Mouse (Mus musculus): ENCODE results near the gene Cntn1. TPM values are rescaled to one million over a fixed set of nuclear protein-coding genes. Genes with fewer than 3 reads are reported as not detected.

Gene Cntn1
- total RNA-seq (2023; ENCODE audit: inconsistent age), result 0.16 TPM in 2 of 4 replicates, not detected in the others

DNA sequence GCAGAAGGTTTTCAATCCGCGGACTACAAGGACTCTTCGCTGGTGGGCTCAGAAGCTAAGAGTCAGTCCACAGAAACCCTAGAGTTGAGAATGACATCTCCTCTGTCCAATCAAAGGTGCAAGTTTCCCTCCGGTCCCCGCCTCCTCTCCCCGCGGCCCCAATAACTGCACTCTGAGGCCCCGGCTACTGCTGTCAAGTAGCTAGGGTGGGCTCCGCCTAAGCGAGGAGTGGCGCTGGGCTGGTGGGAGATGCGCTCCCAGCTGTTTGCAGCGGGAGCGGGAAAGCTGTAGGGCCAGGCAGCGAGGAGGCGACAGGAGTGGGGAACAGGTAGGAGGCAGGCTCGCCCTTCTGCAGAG lies at the start of gene Cntn1:
Gene Cntn1, plus strand, starts transcription at position 170 of the 357 bp plus-strand sequence.

Other genes with a start within 250 kb of the Cntn1 start
- gene Smgc, start 212.9 kb upstream of the Cntn1 start, total RNA-seq (2023; ENCODE audit: inconsistent age), result not detected in 4 replicates

All from B cell, adult (primary cell).